Mouse (Mus musculus) embryonic facial prominence, embryonic 15.5 days (tissue): ENCODE results near the gene Sorcs2. TPM values are rescaled to one million over a fixed set of nuclear protein-coding genes. Genes with fewer than 3 reads are reported as not detected.

Experiments used
- ATAC-seq: fragments of 200-750 bp; cut with Nextera tagmentation; 2 replicates; pipeline ENCODE4 v1.8.0; 2017; ENCODE audit warnings: low read depth, moderate TSS enrichment; ENCODE audit not compliant: insufficient number of reproducible peaks, low FRiP score, low TSS enrichment
- H3K27ac ChIP-seq: fragments of 300-500 bp; sonication (generic); replicated peaks from 2 replicates; pipeline ENCODE4 v1.5.1; 2015; ENCODE audit warnings: mild to moderate bottlenecking, inconsistent platforms
- H3K27me3 ChIP-seq: fragments of 300-500 bp; sonication (generic); 2 replicates; pipeline ENCODE4 v1.6.1; 2015; ENCODE audit warnings: inconsistent platforms
- H3K36me3 ChIP-seq: fragments of 300-500 bp; sonication (generic); 2 replicates; pipeline ENCODE4 v1.6.1; 2015; ENCODE audit warnings: mild to moderate bottlenecking, inconsistent platforms
- H3K4me1 ChIP-seq: fragments of 300-500 bp; sonication (generic); 2 replicates; pipeline ENCODE4 v1.6.1; 2015; ENCODE audit warnings: inconsistent platforms
- H3K4me2 ChIP-seq: fragments of 300-500 bp; sonication (generic); replicated peaks from 2 replicates; pipeline ENCODE4 v1.6.1; 2015; ENCODE audit warnings: mild to moderate bottlenecking, inconsistent platforms
- H3K4me3 ChIP-seq: fragments of 300-500 bp; sonication (generic); replicated peaks from 2 replicates; pipeline ENCODE4 v1.5.1; 2015; ENCODE audit warnings: mild to moderate bottlenecking, inconsistent platforms
- H3K9ac ChIP-seq: fragments of 300-500 bp; sonication (generic); 2 replicates; pipeline ENCODE4 v1.6.1; 2015; ENCODE audit warnings: inconsistent platforms
- H3K9me3 ChIP-seq: fragments of 300-500 bp; sonication (generic); replicated peaks from 2 replicates; pipeline ENCODE4 v1.6.1; 2016; ENCODE audit warnings: inconsistent platforms
- WGBS: fragments of 180-500 bp; shearing (Covaris S2); methylation state at CpG from one replicate; pipeline ENCODE4 v1.1.7; 2015; 5-methylcytosine and 5-hydroxymethylcytosine counted together
- polyA plus RNA-seq: library from polyadenylated mRNA; unstranded; fragments of >200 nt; fragmentation: Nextera tagmentation; extraction: Ambion mirVana; gene quantifications from 2 replicates; pipeline ENCODE4 v1.2.1, GENCODE M21; 2015

Sorcs2 gene
- polyA plus RNA-seq, 1 experiment from 2014 or later: 25.3 TPM

- Histone ChIP-seq H3K9ac (no peak overlapping the region), H3K36me3 (no peaks in the 10 kb centered on the region), H3K27me3 (no peaks in the 10 kb centered on the region; the same call in 1 of the 2 replicates), H3K4me3 (no peak overlapping the region), H3K27ac (no peak overlapping the region), H3K9me3 (no peaks in the 10 kb centered on the region), H3K4me1 (peaks cover 5% of the 10 kb centered on the region; the same call in 1 of the 2 replicates), H3K4me2 (no peak overlapping the region)
- ATAC-seq: no peak
- WGBS: 23% methylated on average over 9 of the region's 9 CpGs
Observed at GRCm38 (mm10) chr5:36174569-36175115, 223.3 kb downstream of the Sorcs2 start.

GRCm38 (mm10) chr5:36168963-36169650, 228.8 kb downstream of the Sorcs2 start:
- peaks cover 27% of the 10 kb centered on the region for H3K4me1 ChIP-seq
- H3K4me3 ChIP-seq: no peak overlapping the region
- no peaks in the 10 kb centered on the region for H3K36me3 ChIP-seq
- no peak overlapping the region for H3K4me2 ChIP-seq
- H3K9me3 ChIP-seq: no peaks in the 10 kb centered on the region
- H3K27ac ChIP-seq: peak overlapping the region; percentile 48; the same call in 1 of the 2 replicates
- no peaks in the 10 kb centered on the region; the same call in 1 of the 2 replicates for H3K27me3 ChIP-seq
- 64% methylated on average over 14 of the region's 14 CpGs for WGBS
- H3K9ac ChIP-seq: no peak overlapping the region
- no peak for ATAC-seq

- no peak for ATAC-seq
- Histone ChIP-seq H3K27me3 (no peaks in the 10 kb centered on the region), H3K36me3 (no peaks in the 10 kb centered on the region), H3K4me1 (peaks cover 38% of the 10 kb centered on the region), H3K9me3 (no peaks in the 10 kb centered on the region), H3K4me3 (no peak overlapping the region), H3K4me2 (no peak overlapping the region), H3K27ac (no peak overlapping the region), H3K9ac (no peak overlapping the region)
- 76% methylated on average over 6 of the region's 6 CpGs for WGBS
Observed at GRCm38 (mm10) chr5:36166346-36167013, 231.5 kb downstream of the Sorcs2 start.

- no peak overlapping the region for H3K27ac ChIP-seq
- 62% methylated on average over 21 of the region's 21 CpGs for WGBS
- ATAC-seq: peak; percentile 63; the same call in 1 of the 2 replicates
- no peak overlapping the region for H3K4me2 ChIP-seq
- H3K4me3 ChIP-seq: no peak overlapping the region
- no peaks in the 10 kb centered on the region for H3K36me3 ChIP-seq
- H3K9me3 ChIP-seq: no peaks in the 10 kb centered on the region
- peaks cover 38% of the 10 kb centered on the region for H3K4me1 ChIP-seq
- no peaks in the 10 kb centered on the region for H3K27me3 ChIP-seq
- H3K9ac ChIP-seq: no peak overlapping the region
Observed at GRCm38 (mm10) chr5:36165424-36166302, 232.3 kb downstream of the Sorcs2 start.

- Histone ChIP-seq H3K36me3 (no peaks in the 10 kb centered on the region), H3K27me3 (no peaks in the 10 kb centered on the region), H3K27ac (no peak overlapping the region), H3K4me2 (no peak overlapping the region), H3K9me3 (no peaks in the 10 kb centered on the region), H3K4me3 (no peak overlapping the region), H3K9ac (no peak overlapping the region), H3K4me1 (no peaks in the 10 kb centered on the region)
- ATAC-seq: no peak
- 36% methylated on average over 8 of the region's 8 CpGs for WGBS
Observed at GRCm38 (mm10) chr5:36154879-36155485, 243.0 kb downstream of the Sorcs2 start.

- no peaks in the 10 kb centered on the region for H3K36me3 ChIP-seq
- H3K4me3 ChIP-seq: no peak overlapping the region
- no peak for ATAC-seq
- no peak overlapping the region for H3K27ac ChIP-seq
- no peaks in the 10 kb centered on the region for H3K4me1 ChIP-seq
- H3K9me3 ChIP-seq: no peaks in the 10 kb centered on the region
- 60% methylated on average over 2 of the region's 2 CpGs for WGBS
- H3K4me2 ChIP-seq: no peak overlapping the region
- no peaks in the 10 kb centered on the region for H3K27me3 ChIP-seq
- H3K9ac ChIP-seq: no peak overlapping the region
Observed at GRCm38 (mm10) chr5:36153261-36153660, 244.7 kb downstream of the Sorcs2 start.

GRCm38 (mm10) chr5:36151086-36151485, 246.9 kb downstream of the Sorcs2 start:
- Histone ChIP-seq H3K9me3 (no peaks in the 10 kb centered on the region), H3K27ac (no peak overlapping the region), H3K36me3 (no peaks in the 10 kb centered on the region), H3K4me2 (no peak overlapping the region), H3K4me1 (no peaks in the 10 kb centered on the region), H3K9ac (no peak overlapping the region), H3K4me3 (no peak overlapping the region), H3K27me3 (no peaks in the 10 kb centered on the region)
- ATAC-seq: no peak
- WGBS: 79% methylated on average over 8 of the region's 8 CpGs

GRCm38 (mm10) chr5:36149098-36149497, 248.8 kb downstream of the Sorcs2 start:
- H3K27me3 ChIP-seq: no peaks in the 10 kb centered on the region
- H3K9ac ChIP-seq: no peak overlapping the region
- H3K27ac ChIP-seq: no peak overlapping the region
- H3K36me3 ChIP-seq: no peaks in the 10 kb centered on the region
- WGBS: 58% methylated on average over 8 of the region's 8 CpGs
- H3K4me2 ChIP-seq: no peak overlapping the region
- H3K9me3 ChIP-seq: no peaks in the 10 kb centered on the region
- H3K4me3 ChIP-seq: no peak overlapping the region
- H3K4me1 ChIP-seq: no peaks in the 10 kb centered on the region
- ATAC-seq: no peak

GRCm38 (mm10) chr5:36146589-36146988, 251.3 kb downstream of the Sorcs2 start:
- no peaks in the 10 kb centered on the region for H3K4me1 ChIP-seq
- H3K9ac ChIP-seq: no peak overlapping the region
- H3K27ac ChIP-seq: no peak overlapping the region
- no peaks in the 10 kb centered on the region for H3K9me3 ChIP-seq
- H3K27me3 ChIP-seq: no peaks in the 10 kb centered on the region
- H3K4me2 ChIP-seq: no peak overlapping the region
- H3K4me3 ChIP-seq: no peak overlapping the region
- H3K36me3 ChIP-seq: no peaks in the 10 kb centered on the region
- 69% methylated on average over 2 of the region's 2 CpGs for WGBS
- no peak for ATAC-seq

- no peak overlapping the region for H3K4me2 ChIP-seq
- 45% methylated on average over 2 of the region's 2 CpGs for WGBS
- H3K4me3 ChIP-seq: no peak overlapping the region
- H3K9me3 ChIP-seq: no peaks in the 10 kb centered on the region
- H3K27me3 ChIP-seq: no peaks in the 10 kb centered on the region
- H3K9ac ChIP-seq: no peak overlapping the region
- H3K4me1 ChIP-seq: no peaks in the 10 kb centered on the region
- no peaks in the 10 kb centered on the region for H3K36me3 ChIP-seq
- no peak for ATAC-seq
- no peak overlapping the region for H3K27ac ChIP-seq
Observed at GRCm38 (mm10) chr5:36144560-36144959, 253.4 kb downstream of the Sorcs2 start.
